Mouse (Mus musculus) heart, postnatal 0 days (tissue): ENCODE data around the gene Slc25a44. TPM values are rescaled to one million over a fixed set of nuclear protein-coding genes. Genes with fewer than 3 reads are reported as not detected.

ENCODE experiments used
- ATAC-seq: fragments of 200-750 bp; cut with Nextera tagmentation; 2 replicates; pipeline ENCODE4 v1.8.0; 2017; ENCODE audit warnings: low read depth, moderate number of reproducible peaks, moderate library complexity; ENCODE audit not compliant: insufficient read depth
- DNase-seq: peaks from one replicate; pipeline ENCODE4 v3.0.0-alpha.2; 2016; ENCODE audit warnings: low spot score
- H3K27ac ChIP-seq: fragments of 300-500 bp; sonication (generic); 2 replicates; pipeline ENCODE4 v1.5.1; 2014; ENCODE audit warnings: low read depth, mild to moderate bottlenecking
- H3K27me3 ChIP-seq: fragments of 300-500 bp; sonication (generic); 2 replicates; pipeline ENCODE4 v1.6.1; 2014; ENCODE audit warnings: low read length, mixed read lengths; ENCODE audit not compliant: control insufficient read depth, insufficient read depth
- H3K36me3 ChIP-seq: fragments of 300-500 bp; sonication (generic); replicated peaks from 2 replicates; pipeline ENCODE4 v1.6.1; 2014; ENCODE audit warnings: low read length, mixed read lengths; ENCODE audit not compliant: control insufficient read depth, insufficient read depth
- H3K4me1 ChIP-seq: fragments of 300-500 bp; sonication (generic); 2 replicates; pipeline ENCODE4 v1.6.1; 2014; ENCODE audit warnings: antibody characterized with exemption; ENCODE audit not compliant: control insufficient read depth, insufficient read depth
- H3K4me2 ChIP-seq: fragments of 300-500 bp; sonication (generic); 2 replicates; pipeline ENCODE4 v1.6.1; 2014; ENCODE audit warnings: low read depth, mild to moderate bottlenecking, low read length, moderate library complexity
- H3K4me3 ChIP-seq: fragments of 300-500 bp; sonication (generic); 2 replicates; pipeline ENCODE4 v1.5.1; 2014; ENCODE audit warnings: low read depth, low read length
- H3K9ac ChIP-seq: fragments of 300-500 bp; sonication (generic); replicated peaks from 2 replicates; pipeline ENCODE4 v1.6.1; 2014; ENCODE audit warnings: low read depth, low read length, mixed read lengths
- H3K9me3 ChIP-seq: fragments of 300-500 bp; sonication (generic); replicated peaks from 2 replicates; pipeline ENCODE4 v1.6.1; 2016; ENCODE audit warnings: low read length; ENCODE audit not compliant: control insufficient read depth
- CTCF ChIP-seq: IDR thresholded peaks from 2 replicates; pipeline ENCODE4 v1.5.1; 2016; ENCODE audit warnings: antibody characterized with exemption, control low read depth, low read depth
- EP300 ChIP-seq: IDR thresholded peaks from 2 replicates; pipeline ENCODE4 v1.6.1; 2016; ENCODE audit warnings: antibody characterized with exemption, low read depth
- WGBS: fragments of 180-500 bp; shearing (Covaris S2); extraction: QIAGEN DNeasy Blood & Tissue Kit; methylation state at CpG from one replicate; pipeline ENCODE4 v1.1.7; 2014; 5-methylcytosine and 5-hydroxymethylcytosine counted together
- polyA plus RNA-seq: library from polyadenylated mRNA; unstranded; fragments of >200 nt; fragmentation: Nextera tagmentation; extraction: Ambion mirVana; gene quantifications from 2 replicates; pipeline ENCODE4 v1.2.1, GENCODE M21; 2015
- total RNA-seq: library from RNA; depleted of rRNA; stranded (reverse); fragments of >200 nt; gene quantifications from 2 replicates; pipeline ENCODE4 v1.2.3, GENCODE M21; 2014; ENCODE audit warnings: low replicate concordance

Slc25a44 gene
- total and polyA plus RNA-seq, 2 experiments from 2014 or later, result 9.6 to 17.2 TPM

- no peaks in the 10 kb centered on the region for H3K27me3 ChIP-seq
- H3K9me3 ChIP-seq, result no peaks in the 10 kb centered on the region
- H3K36me3 ChIP-seq, result no peaks in the 10 kb centered on the region
- H3K4me1 ChIP-seq, result peaks cover 10% of the 10 kb centered on the region
- TF ChIP-seq CTCF (no peak), EP300 (no peak)
- no peak overlapping the region for H3K9ac ChIP-seq
- H3K4me3 ChIP-seq, result no peak overlapping the region
- no peak overlapping the region for H3K27ac ChIP-seq
- H3K4me2 ChIP-seq, result no peak overlapping the region
- ATAC-seq (no peak), DNase-seq (no peak)
- 65% methylated on average over 12 of the region's 12 CpGs for WGBS
Measured at GRCm38 (mm10) chr3:88442488-88442887, 17.5 kb upstream of the Slc25a44 start.

GRCm38 (mm10) chr3:88440500-88441381, 15.8 kb upstream of the Slc25a44 start:
- Histone ChIP-seq H3K36me3 (no peaks in the 10 kb centered on the region), H3K4me1 (peaks cover 4% of the 10 kb centered on the region), H3K9ac (no peak overlapping the region), H3K4me3 (peak overlapping the region; percentile 21; the same call in 1 of the 2 replicates), H3K27ac (no peak overlapping the region), H3K9me3 (no peaks in the 10 kb centered on the region), H3K4me2 (peak overlapping the region; percentile 38), H3K27me3 (no peaks in the 10 kb centered on the region)
- no peak for TF ChIP-seq EP300
- TF ChIP-seq CTCF, result peak; percentile 60
- 16% methylated on average over 27 of the region's 27 CpGs for WGBS
- ATAC-seq (no peak), DNase-seq (peak; percentile 39)

GRCm38 (mm10) chr3:88439582-88439981, 14.6 kb upstream of the Slc25a44 start:
- Histone ChIP-seq H3K4me1 (peaks cover 4% of the 10 kb centered on the region), H3K27me3 (no peaks in the 10 kb centered on the region), H3K36me3 (no peaks in the 10 kb centered on the region), H3K4me3 (no peak overlapping the region), H3K4me2 (no peak overlapping the region), H3K9ac (no peak overlapping the region), H3K9me3 (no peaks in the 10 kb centered on the region), H3K27ac (no peak overlapping the region)
- ATAC-seq (no peak), DNase-seq (no peak)
- TF ChIP-seq CTCF (no peak), EP300 (no peak)
- WGBS, result 74% methylated on average over 4 of the region's 4 CpGs

- no peak for DNase-seq
- no peak for TF ChIP-seq CTCF
- TF ChIP-seq EP300, result no peak
- H3K36me3 ChIP-seq, result no peaks in the 10 kb centered on the region
- H3K4me1 ChIP-seq, result peaks cover 4% of the 10 kb centered on the region
- H3K27ac ChIP-seq, result no peak overlapping the region
- H3K4me3 ChIP-seq, result peak overlapping the region; percentile 32; the same call in 1 of the 2 replicates
- WGBS, result 53% methylated on average over 10 of the region's 10 CpGs
- H3K27me3 ChIP-seq, result no peaks in the 10 kb centered on the region
- H3K9me3 ChIP-seq, result no peaks in the 10 kb centered on the region
- peak overlapping the region; percentile 60 for H3K4me2 ChIP-seq
- no peak overlapping the region for H3K9ac ChIP-seq
- no peak for ATAC-seq
Measured at GRCm38 (mm10) chr3:88437454-88437853, 12.5 kb upstream of the Slc25a44 start.

- H3K9ac ChIP-seq, result no peak overlapping the region; the same call in 1 of the 2 replicates
- peak; percentile 73 for DNase-seq
- peak; percentile 48 for TF ChIP-seq CTCF
- no peak for TF ChIP-seq EP300
- 8% methylated on average over 29 of the region's 29 CpGs for WGBS
- H3K27ac ChIP-seq, result peak overlapping the region; percentile 7; the same call in 1 of the 2 replicates
- H3K36me3 ChIP-seq, result no peaks in the 10 kb centered on the region
- peak overlapping the region; percentile 32 for H3K4me3 ChIP-seq
- peaks cover 4% of the 10 kb centered on the region for H3K4me1 ChIP-seq
- H3K4me2 ChIP-seq, result peak overlapping the region; percentile 60
- H3K9me3 ChIP-seq, result no peaks in the 10 kb centered on the region
- H3K27me3 ChIP-seq, result no peaks in the 10 kb centered on the region
- peak; percentile 87 for ATAC-seq
Measured at GRCm38 (mm10) chr3:88436395-88437201, 11.7 kb upstream of the Slc25a44 start.
